Mouse (Mus musculus) mature B cell (primary cell): ENCODE results near the gene Zfp341.

Source experiments
- in situ Hi-C: fragments of 300-500 bp; cut with MboI; formaldehyde crosslinking; loops from 2 replicates; pipeline ENCODE4 v1.14.3; 2019

Zfp341 gene

DNA sequence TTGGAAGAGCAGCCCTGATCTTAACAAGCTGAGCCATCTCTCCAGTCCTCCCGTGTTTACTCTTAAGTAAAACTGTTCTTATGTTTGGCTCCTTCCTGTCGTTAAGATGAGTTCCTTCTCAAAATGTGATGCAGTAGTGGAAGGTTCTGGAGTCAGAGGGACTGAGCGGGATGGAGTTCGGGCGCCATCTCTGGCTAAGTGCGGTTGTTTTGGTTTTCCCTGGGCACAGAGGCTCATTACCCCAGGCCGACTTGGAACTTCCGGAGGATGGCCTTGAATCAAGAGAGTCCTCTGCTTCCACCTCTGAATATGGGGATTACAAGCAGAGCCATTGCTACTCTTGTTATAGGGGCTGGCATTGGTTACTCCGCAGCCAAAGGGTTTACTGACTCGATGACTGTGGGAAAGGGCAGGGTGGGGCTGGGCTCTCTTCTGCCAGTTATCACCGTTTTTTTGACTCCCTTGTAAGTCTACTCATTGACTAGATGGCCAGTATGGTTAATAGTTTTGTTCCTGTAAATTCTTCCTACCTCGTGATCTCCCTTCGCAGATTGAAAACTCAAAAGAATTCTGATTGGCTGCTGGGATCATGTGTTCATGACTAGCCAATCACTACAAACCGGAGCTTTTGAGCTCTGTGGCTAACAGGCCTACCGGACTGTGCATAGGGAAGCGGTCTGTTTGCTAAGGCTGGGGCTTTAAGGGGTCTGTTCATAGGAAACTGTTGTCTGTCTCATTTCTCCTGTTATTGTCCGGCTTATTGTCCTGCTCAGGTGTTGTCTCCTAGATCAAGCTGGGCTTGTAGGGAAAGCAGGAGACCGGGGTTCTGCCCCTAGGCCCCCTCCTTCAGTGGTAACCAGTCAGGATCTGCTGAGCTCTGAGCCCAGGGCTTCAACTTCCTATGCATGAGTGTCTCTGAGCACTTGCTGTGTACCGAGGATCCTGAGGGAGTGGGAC, 63.8 kb downstream of the Zfp341 start:
- in situ Hi-C loops, result no loop called here

DNA sequence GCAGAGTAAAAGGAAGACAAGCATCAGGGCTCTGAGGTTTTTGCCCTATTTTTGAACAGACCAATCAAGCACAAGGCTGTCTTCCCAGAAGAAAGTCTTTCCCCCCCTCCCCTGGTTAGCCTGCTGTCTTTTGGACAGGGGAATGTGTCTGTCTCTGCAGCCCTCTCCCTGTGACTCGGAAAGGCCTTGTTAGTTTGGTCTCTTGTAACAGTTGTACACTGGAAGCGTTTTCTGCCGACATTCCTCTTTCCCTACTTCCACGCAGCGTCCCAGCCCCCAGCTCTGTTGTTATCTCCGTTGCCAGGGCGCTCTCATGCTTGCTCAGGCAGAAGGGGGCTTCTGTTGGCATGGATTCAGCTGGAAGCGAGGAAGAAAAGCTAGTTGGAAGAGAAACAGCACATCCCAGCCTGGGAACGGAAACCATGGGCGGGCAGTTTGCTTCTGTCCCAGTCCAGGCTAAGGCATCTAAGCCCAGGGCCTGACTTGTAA, 64.6 kb downstream of the Zfp341 start:
- in situ Hi-C loops, result no loop called here

DNA sequence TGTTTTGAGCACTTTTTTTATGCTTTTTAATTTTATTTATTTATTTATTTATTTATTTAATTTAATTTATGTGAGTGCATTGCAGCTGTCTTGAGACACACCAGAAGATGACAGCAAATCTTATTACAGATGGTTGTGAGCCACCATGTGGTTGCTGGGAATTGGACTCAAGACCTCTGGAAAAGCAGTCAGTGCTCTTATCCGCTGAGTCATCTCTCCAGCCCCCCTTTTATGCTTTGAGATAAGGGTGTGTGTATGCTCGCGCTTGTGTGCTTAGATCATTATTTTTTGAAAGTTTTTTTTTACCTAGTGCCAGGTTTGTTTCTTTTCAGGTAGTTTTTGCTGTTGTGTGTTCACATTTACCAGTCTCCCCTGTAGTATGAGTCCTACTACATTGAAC, 65.9 kb downstream of the Zfp341 start:
- in situ Hi-C loops, result no loop called here

DNA sequence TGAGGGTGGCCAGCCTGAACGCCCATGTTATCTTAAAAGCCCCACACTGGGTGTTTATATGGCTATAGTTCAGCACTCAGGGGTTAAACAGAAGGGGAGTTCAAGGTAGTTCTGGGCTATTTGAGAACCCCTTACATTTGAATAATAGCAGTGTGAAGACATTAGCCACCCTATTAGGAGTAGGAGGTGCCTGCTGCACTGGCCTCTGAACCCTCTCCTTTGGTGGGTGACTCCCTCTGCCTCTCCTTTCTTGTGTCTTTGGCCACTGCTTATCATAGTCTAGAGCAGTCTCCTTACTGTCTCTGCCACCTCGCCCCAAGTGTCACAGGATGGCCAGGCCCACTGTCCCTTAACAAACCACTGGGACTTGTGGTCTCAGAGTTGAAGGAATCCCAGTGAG, 67.2 kb downstream of the Zfp341 start:
- in situ Hi-C loops, result no loop called here

DNA sequence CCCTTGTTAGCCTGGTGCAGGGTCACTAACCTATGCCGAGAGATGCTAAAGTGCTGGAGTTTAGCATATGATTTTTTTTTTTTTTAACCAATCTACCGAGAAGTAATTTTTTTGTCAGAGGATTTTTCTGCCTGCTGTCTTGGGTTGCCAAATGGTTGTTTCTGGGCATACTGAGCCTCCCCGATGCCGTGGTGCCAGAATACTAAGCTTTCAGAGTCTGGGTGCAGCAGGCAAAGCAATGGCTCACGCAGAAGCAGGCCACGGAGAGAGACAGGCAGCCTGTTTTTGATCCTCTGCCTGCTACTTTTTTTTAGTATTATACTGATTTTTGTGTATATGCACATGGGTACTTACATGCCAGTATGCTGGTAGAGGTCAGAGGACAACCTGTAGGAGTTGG, 67.8 kb downstream of the Zfp341 start:
- in situ Hi-C loops, result no loop called here

DNA sequence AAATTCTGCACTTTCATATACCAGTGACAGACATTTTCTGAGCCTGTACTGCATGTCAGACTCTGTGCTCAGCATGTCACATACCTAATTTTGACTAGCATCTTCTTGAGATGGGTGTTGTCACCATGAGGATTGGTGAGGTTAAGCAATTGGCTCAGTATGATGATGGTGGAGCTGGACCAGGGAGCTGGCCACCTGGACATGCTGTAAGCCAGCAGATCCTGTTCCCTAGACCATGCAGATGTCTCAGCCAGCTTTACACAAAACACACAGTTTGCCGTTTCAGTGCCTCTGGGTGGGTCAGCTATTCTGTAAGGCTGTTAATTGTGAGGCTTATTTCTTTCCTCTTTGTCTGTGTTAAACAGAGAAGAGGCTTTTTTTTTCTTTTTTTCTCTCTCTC, 69.6 kb downstream of the Zfp341 start:
- in situ Hi-C loops, result no loop called here

DNA sequence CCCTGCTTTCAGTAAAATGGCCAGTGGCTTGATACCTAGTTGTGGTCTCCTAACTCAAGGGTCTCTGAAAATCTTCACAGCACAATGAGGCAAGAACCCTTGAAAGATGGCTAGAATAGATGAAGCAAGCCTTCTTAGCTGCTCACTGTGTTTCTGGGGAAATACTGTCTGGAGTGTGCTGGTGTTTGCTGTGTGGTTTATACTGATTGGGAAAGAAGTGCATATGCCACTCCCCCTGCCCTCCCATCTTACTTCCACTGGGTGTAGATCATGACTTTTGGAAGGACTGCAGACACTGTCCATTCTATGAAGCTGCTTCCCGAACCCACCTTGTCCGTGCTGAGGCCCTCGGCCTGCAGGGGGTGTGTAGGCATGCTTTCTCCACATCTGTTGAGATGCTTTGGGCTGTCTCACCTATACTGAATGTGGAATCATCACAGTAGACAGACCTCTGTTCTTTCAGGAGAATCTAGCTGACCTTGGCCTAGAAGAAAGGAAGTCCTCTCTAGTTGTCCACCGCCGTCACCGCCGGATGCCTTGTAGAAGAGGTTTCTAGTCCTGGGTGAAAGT, 71.9 kb downstream of the Zfp341 start:
- in situ Hi-C loops, result no loop called here

DNA sequence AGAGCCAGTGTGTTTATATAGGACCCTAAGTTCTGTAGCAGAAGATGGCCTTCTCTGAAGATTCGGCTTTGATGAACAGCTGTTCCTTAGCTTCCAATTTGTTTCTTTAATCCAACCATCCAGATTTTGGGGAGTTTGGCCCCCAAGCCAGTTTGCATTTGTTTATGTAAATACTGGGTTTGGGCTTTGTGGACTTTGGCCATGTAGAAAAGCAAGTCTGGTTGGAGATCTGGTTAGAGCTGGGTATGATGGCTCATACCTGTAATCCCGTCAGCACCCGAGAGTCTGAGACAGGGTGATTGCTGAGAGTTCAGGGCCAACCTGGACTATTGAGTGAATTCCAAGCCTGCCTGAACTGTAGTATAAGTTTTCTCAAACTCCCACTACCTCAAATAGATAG, 72.7 kb downstream of the Zfp341 start:
- in situ Hi-C loops, result no loop called here

DNA sequence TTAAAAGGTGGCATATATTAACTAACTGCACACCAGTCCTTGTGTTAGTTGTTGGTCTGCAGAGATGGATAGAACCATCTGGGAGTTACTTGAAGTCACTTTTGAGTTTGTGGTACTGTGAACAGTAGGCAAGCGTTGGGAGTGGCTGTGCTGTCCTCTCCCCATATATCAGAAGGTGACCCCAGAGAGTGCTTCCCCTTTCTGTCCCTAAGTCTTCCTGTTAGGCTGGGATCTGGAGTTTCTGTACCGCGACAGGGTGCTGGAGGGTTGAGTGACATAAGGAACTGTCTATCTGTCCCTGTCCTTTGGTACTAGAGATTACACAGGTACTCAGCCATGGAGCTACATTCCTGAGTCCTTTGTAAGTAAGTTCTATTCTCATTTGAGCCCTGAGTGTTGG, 73.7 kb downstream of the Zfp341 start:
- in situ Hi-C loops, result no loop called here

DNA sequence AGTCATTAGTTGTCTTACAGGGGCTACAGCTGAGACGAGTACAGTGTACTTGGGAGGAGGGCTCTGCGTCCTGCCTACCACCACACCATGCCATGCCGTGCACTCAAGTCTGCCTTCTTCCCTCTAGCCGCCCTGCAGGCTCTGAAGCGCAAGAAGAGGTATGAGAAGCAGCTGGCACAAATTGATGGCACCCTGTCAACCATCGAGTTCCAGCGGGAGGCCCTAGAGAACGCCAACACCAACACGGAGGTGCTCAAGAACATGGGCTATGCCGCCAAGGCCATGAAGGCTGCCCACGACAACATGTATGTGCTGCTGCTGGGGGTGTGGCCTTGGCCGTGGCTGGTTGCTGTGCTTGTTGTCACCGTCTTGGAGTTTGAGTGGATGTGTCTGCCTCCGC, 76.3 kb downstream of the Zfp341 start:
- in situ Hi-C loops, result no loop called here

DNA sequence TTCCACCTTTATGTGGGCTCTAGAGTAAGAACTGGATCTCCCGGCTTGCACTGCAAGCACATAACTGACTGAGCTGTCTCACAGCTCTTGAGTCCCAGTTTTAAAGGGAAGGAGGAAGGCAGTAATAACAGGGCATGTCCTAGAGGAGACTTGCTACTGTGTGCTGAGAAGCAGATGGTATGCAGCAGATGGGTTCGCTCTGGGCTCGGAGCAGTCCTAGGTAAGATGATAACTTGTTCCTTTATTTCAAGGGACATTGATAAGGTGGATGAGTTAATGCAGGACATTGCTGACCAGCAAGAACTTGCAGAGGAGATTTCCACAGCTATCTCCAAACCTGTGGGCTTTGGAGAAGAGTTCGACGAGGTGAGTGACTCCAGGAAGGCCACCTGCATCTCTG, 77.9 kb downstream of the Zfp341 start:
- in situ Hi-C loops, result no loop called here

DNA sequence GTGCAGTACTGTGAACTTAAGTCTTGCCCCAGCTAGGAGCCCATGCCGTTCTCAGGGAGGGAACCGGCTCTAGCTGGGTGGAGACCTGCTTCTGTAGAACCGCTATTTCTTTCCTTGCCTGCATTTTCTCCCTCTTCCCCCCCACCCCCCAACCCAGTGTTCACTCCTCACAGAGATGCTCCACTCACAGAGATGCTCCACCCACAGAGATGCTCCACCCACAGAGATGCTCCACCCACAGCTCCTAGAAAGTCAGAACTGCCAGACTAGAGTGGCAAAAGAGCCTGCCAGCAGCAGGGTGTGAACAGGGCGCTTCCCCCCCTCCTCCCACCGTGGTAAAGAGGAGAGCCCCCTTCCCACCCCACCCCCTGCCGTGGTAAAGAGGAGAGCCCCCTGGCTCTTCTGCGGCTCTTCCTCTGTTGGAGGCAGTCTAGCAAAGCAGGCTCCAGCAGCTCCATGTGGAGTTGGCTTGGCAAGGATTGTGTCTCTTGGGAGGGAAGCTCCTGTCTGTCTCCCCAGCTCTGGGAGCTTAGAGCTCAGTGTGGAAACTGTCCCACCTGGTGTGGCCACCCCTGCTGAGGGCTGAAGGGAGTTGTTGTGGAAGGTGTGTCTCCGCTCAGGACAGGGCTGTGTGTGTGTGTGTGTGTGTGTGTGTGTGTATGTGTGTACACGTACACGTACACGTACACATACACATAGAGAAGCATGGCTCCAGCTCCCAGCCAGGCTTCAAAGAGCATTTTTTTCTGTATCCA, 80.3 kb downstream of the Zfp341 start:
- in situ Hi-C loops, result no loop called here

DNA sequence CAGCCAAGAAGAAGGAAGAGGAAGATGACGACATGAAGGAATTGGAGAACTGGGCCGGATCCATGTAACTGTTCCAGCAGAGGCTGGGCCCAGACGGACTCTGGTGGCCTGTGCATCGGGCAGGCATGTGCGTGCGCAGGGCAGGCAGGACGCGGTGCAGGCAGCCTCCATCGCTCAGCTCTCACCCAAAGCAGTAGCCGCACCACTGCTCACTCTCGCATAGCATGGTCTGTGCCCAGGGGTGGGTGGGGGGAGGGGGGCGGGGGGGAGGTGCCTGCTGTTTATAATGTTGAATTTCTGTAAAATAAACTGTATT, 80.8 kb downstream of the Zfp341 start:
- in situ Hi-C loops, result no loop called here

DNA sequence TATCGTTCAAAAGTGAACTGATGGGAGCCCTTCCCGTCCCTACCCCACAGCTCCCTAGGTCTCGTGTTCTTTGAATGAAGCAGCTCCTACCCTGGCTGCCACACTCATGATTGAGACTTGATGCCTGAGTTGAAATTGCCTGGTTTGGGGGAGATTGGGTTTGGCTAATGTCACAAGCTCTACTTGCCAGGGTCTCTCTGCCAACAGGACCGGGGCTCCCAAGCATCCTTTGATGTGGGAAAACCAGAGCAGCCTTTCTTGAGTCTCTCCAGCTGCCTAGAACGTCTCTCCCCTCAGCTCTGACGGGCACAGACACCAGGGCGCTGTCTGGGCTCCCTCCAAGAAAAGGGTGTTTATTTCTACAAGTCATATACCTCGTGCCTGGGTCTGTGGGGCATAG, 82.6 kb downstream of the Zfp341 start:
- in situ Hi-C loops, result no loop called here
